Mouse (Mus musculus): ENCODE data around the gene Erap1. TPM values are rescaled to one million over a fixed set of nuclear protein-coding genes. Genes with fewer than 3 reads are reported as not detected.

Gene Erap1
- polyA plus RNA-seq, 1 experiment from 2014 or later = 16.9 TPM

Other genes starting within 250 kb of the Erap1 start
- 0.50 and 0.73 TPM in 2 replicates for gene Zfp72, start 248.7 kb upstream of the Erap1 start, polyA plus RNA-seq (2015; fragmentation: Nextera tagmentation; extraction: Ambion mirVana)
- gene Ftl1-ps1, start 239.9 kb upstream of the Erap1 start, polyA plus RNA-seq (2015; fragmentation: Nextera tagmentation; extraction: Ambion mirVana) = 88.0 and 91.7 TPM in 2 replicates
- 8.2 and 8.9 TPM in 2 replicates for gene Zfp825, start 145.6 kb upstream of the Erap1 start, polyA plus RNA-seq (2015; fragmentation: Nextera tagmentation; extraction: Ambion mirVana)
- gene Cast, start 169.2 kb downstream of the Erap1 start, polyA plus RNA-seq (2015; fragmentation: Nextera tagmentation; extraction: Ambion mirVana) = 38.4 and 40.0 TPM in 2 replicates